Mouse (Mus musculus): Measurements from ENCODE around the gene Kntc1.

Gene Kntc1

DNA sequence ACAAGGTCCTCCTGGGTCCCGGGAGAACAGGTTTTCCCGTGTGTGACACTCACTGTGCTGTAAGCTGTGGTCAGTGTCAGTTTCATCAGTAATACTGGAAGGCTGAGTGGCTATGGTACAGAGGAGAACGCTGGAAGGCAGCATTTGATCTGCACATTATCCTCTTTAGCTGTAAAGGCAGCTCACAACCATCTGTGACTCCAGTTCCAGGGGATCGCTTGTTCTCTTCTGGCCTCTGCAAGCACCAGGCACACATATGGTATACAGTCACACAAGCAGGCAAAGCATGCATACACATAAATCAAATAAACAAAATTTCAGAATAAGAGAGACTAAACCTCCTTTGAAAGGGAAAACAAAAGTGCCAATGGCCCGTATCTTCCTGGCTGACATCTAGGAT, 59.0 kb downstream of the Kntc1 start:
- in situ Hi-C loops (cut with MboI): no loop called here

- in situ Hi-C loops (cut with MboI): no loop called here
Observed at GRCm38 (mm10) chr5:123809156-123809555, 59.6 kb downstream of the Kntc1 start.

DNA sequence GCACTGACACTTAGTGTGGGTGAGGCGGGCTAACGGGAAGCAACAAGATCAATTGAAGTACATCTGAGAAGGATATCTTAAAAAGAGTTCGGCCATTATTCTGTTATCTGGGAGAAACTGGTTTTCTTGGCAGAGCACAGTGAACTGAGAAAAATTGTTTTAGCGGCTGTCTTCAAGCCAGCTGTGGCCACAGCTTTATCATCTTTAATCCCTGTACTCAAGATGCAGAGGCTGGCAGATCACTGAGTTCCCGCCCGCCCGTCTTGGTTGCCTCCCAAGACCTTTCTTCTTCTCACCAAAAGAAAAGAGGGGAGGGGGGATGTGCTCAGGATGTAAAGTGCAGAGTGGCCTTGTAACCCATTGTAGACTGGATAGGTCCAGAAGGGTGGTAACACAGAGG, 67.4 kb downstream of the Kntc1 start:
- in situ Hi-C loops (cut with MboI): no loop called here

DNA sequence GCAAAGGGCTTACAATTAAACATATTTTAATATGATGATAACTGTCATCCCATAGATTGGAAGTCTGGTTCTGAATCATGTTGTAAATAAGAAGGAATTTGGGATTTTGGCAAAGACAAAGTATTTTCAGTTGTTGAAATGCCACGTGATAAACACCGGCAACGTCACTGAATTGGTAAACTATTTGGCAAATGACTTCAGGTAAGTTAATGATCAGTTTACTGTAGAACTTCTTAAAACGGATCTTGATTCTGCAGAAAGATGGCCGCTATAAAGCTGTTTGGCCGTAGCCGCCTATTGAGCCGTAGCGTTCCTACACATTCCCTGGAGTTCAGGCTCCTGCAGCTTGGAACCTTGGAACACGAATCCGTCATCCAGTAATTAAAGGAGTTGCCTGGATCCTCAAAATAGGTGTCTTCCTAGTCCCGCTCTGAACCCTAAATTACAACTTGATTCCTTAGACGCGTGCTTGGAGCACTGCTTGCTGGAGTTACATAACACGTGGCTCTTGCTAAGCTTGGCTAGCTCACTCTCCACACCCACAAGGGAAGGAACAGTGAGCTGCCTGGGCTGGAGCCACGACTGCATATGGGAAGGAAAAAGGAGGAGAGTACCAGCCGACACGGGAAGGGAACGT, 69.5 kb downstream of the Kntc1 start:
- in situ Hi-C loops (cut with MboI): no loop called here

GRCm38 (mm10) chr5:123820501-123821263, 71.2 kb downstream of the Kntc1 start:
- in situ Hi-C loops (cut with MboI): no loop called here

- in situ Hi-C loops (cut with MboI): no loop called here
Observed at GRCm38 (mm10) chr5:123821264-123821571, 71.7 kb downstream of the Kntc1 start.

DNA sequence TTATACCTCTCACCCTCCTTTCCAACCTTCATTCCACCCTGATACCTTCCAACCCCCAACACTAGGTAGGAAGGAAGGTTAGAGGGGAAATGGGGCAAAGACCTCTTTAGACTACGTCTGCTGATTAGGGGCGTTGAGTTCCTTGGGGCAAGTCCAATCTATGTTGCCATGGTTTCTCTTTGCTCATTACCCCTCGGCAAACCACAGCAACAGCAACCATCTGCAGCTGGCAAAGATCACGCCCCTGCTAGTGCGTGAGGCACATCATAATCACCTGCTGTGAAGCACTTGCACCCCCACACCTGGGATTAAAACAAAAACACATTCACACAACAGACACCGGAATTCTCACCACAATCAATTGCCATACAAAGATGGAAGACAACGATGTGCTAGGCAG, 73.2 kb downstream of the Kntc1 start:
- in situ Hi-C loops (cut with MboI): no loop called here

GRCm38 (mm10) chr5:123827659-123828091, 78.2 kb downstream of the Kntc1 start:
- in situ Hi-C loops (cut with MboI): no loop called here

DNA sequence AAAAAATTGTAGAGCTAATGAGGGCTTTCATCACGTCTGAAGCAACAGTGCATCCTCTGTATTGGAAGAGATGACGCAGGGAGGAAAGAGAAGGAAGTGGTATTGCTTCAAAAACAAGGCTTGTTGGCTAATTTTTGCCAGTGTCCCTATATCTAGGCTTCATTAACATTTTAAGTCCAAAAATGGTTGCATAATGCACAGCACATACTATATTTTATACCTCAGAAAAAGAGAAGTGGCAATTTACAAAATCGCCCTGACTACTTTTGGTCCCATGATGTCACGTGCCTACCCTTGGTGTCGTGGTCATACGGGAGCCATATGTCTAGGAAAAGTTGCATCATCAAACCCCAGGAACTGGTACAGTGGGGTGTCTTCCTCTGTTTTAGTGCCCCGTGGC, 82.8 kb downstream of the Kntc1 start:
- in situ Hi-C loops (cut with MboI): no loop called here

- in situ Hi-C loops (cut with MboI): no loop called here
Observed at GRCm38 (mm10) chr5:123834836-123835235, 85.3 kb downstream of the Kntc1 start.

GRCm38 (mm10) chr5:123837371-123837770, 87.9 kb downstream of the Kntc1 start:
- in situ Hi-C loops (cut with MboI): no loop called here

GRCm38 (mm10) chr5:123842221-123842934, 92.9 kb downstream of the Kntc1 start:
- in situ Hi-C loops (cut with MboI): no loop called here

GRCm38 (mm10) chr5:123842935-123843282, 93.4 kb downstream of the Kntc1 start:
- in situ Hi-C loops (cut with MboI): no loop called here

DNA sequence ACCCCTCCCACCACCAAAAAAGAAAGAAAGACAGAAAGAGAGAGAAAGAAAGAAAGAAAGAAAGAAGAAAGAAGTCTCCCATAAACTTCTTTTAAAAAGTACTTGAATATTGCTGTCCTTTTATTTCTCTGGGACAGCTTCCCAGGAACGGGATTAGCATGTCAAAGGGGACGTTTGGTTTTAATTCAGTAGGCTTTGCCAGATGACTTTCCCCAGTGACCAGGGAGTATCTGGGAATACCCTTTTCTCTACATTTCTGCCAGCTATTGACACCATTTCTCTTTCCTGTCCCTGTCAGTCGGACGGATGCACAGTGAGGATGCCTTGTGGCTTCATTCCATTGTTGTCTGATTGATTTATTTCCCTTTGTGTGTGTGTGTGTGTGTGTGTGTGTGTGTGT, 94.3 kb downstream of the Kntc1 start:
- in situ Hi-C loops (cut with MboI): no loop called here

- in situ Hi-C loops (cut with MboI): no loop called here
Observed at GRCm38 (mm10) chr5:123844316-123844715, 94.8 kb downstream of the Kntc1 start.

GRCm38 (mm10) chr5:123851398-123851797, 101.9 kb downstream of the Kntc1 start:
- in situ Hi-C loops (cut with MboI): no loop called here

DNA sequence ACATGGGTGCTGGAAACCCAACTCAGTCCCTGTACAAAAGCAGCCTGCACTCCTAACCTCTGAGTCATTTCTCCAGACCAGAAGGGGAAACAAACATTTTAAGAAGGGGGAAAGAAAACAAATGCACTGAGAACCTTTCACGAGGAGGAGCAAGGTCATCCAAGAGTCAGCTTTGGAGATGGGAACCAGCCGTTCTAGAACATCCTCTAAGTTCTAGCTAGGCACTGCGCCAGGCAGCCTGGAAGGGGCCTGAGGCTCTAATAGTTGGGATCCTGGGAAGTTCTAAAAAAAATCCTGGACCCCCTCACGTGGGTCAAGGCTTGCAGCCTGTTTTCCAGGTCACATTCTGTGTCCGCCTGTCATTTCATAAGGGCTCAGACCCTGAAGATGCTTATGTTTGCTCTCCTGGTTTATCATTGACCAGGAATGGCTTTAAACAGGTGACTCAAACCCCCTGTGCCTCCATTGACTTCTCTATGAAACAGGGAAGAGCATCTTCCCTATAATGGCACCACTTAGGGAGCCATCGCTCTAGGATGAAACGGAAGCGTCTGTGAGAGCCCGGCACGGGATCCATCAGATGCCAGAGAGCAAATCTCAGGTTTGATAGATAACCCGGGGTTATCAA, 104.5 kb downstream of the Kntc1 start:
- in situ Hi-C loops (cut with MboI): no loop called here

- in situ Hi-C loops (cut with MboI): no loop called here
Observed at GRCm38 (mm10) chr5:123854511-123854910, 105.0 kb downstream of the Kntc1 start.

DNA sequence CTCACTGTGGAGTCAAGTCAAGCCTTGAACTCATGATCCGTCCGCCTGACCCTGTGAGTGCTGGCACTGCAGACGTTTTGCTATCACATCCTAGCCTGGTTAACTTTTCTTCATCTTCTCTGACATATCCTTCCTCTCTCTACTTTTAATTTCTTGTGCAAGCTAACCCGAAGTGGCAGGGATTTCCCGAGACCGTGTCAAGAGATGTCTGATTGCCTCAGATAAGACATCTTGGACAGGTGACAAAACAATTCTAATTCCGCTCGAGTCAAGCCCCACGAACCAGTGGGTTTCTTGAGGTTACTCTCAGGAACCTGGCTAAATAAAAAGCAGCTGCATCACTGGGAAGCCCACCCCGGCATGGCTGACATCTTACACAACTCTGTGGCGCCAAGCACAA, 109.3 kb downstream of the Kntc1 start:
- in situ Hi-C loops (cut with MboI): no loop called here

DNA sequence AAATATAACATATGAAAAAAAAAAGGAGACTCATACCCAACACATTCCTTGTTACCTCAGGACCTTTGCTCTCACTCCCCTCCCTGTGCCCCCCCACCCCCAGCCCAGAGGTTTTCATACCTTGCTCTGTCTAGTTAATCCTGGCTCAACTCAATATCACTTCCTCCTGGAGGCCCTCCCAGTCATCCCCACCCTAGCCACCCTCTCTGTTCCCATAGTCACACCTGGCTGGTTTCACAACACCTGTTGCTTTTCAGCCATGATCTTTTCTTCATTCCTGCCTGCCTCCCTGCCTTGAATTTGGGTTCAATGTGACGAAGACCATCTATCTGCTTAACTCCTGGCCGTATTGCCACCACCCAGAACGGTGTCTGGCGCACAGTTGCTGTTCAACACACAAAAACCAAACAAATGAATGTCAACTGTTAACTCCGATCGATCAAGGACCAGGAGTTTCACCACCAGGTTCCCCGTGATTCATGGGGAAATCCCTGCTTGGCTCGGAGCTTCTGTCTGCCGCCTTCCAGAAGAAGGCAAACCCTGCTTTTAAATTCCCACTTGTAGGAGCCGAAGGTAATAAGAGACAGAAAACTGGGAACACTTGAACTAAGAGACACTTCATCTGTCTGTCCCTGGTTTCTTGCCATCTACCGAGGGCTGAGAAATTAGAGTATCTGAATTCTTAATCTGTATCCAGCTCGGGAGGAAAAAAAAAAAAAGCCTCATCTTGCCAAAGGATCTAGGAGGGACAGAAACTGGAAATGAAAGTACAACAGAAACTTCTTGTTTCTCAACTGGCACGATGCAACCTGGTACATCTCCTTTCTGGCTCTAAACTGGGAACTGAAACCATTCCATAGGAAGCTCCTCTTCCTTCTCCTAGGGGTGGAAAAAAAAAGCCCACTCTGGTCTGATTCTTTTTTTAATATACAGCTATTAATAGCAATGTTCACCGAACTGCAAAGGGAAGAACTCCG, 113.1 kb downstream of the Kntc1 start:
- in situ Hi-C loops (cut with MboI): no loop called here

GRCm38 (mm10) chr5:123863934-123864333, 114.4 kb downstream of the Kntc1 start:
- in situ Hi-C loops (cut with MboI): no loop called here

DNA sequence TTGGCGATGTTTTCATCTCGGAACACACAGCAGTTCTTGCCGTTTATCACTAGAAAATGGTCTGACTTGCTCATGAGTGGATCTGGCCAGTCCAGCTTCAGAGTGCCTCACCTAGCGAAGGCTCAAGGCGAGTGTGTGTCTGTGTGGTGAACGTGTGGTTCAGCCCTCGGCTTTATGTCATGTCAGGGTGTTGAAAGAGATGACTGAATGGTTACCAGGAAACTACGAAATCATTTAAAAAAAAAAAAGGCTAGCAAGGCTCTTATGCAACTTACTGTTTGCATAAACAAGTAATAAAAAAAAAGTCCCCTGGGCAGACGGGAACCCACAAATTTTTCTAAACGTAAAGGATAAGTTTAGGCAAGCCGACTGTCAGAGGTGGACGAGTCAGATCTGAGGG, 115.8 kb downstream of the Kntc1 start, which contains the start of gene Hcar2:
Gene Hcar2, minus strand, starts transcription at position 135 of the 400 bp plus-strand sequence.
- in situ Hi-C loops (cut with MboI): no loop called here
